15 mouse cellular contexts compared by ENCODE assay signal in genomic region chr15:80259406-80260045, GRCm38 (mm10). TPM values are rescaled to one million over a fixed set of nuclear protein-coding genes. Genes with fewer than 3 reads are reported as not detected.
A peak's percentile ranks its signal among the peaks of the same experiment; 100 is the strongest.
DNase-seq lines count a peak whose midpoint lies in the region; ATAC-seq and TF ChIP-seq lines count a peak whose summit lies in the region.
"Had no signal": no experiment of that assay in that cellular context is flagged by ENCODE, and none has a peak within 500 bp of the region (broad histone marks: within the 10 kb centered on the region; RNA-seq: fewer than 3 reads in every experiment).

No protein-coding gene starts in this region.

- DNase-seq in adrenal gland, postnatal 10 days: peak; percentile 14
- no peak for DNase-seq in adrenal gland, adult 2 months
- DNase-seq in limb, embryonic 10.5 days (ENCODE audit: low spot score): no peak
- no peak for DNase-seq in lung, adult 2 months
- no peak for DNase-seq in left cerebral cortex, postnatal 10 days (ENCODE audit: extremely low spot score in 1 of 2, low spot score in 2 of 2)
- DNase-seq: spleen, adult 18-20 months; thymus, postnatal 36 days had no signal

- intact Hi-C loops in left cerebral cortex, postnatal 10 days (cut with DNase I): loop anchor here (10.0 kb wide), 1 partner anchor 935 kb away; the partner anchor contains the start of gene Mrtfa

- H3K4me1 ChIP-seq in limb, embryonic 12.5 days (replicated peaks): peaks cover 33% of the 10 kb centered on the region
- peaks cover 46% of the 10 kb centered on the region for H3K4me1 ChIP-seq in limb, embryonic 10.5 days
- H3K4me1 ChIP-seq in embryonic facial prominence, embryonic 12.5 days: peaks cover 34% of the 10 kb centered on the region
- peaks cover 17% of the 10 kb centered on the region for H3K4me1 ChIP-seq in lung, adult 2 months (ENCODE audit: control insufficient read depth, insufficient read depth, low read length)

- H3K9ac ChIP-seq in limb, embryonic 12.5 days (replicated peaks): 0 out of 2 replicates have a peak overlapping the region, but pooled peaks have one; percentile 13
- no peak overlapping the region for H3K9ac ChIP-seq in embryonic facial prominence, embryonic 12.5 days
- H3K9ac ChIP-seq: heart, embryonic 15.5 days had no signal

- H3K27me3 ChIP-seq in limb, embryonic 12.5 days: no peaks in the 10 kb centered on the region
- H3K27me3 ChIP-seq in limb, embryonic 10.5 days (ENCODE audit: low read depth, poor library complexity, severe bottlenecking): no peaks in the 10 kb centered on the region
- no peaks in the 10 kb centered on the region for H3K27me3 ChIP-seq in embryonic facial prominence, embryonic 12.5 days
- H3K27me3 ChIP-seq in myocyte (ENCODE audit: control insufficient read depth, insufficient read depth, insufficient read length): no peaks in the 10 kb centered on the region
- H3K27me3 ChIP-seq: heart, embryonic 15.5 days; megakaryocyte, embryonic 14.5 days had no signal

- no peak overlapping the region for H3ac ChIP-seq in myocyte (ENCODE audit: control insufficient read depth, insufficient read length)

- no peak for TF ChIP-seq CTCF in lung, adult 2 months (IDR thresholded peaks at IDR 0.05; ENCODE audit: insufficient read depth, low read length)

- H3K27ac ChIP-seq in limb, embryonic 12.5 days: peak overlapping the region; percentile 75
- no peak overlapping the region for H3K27ac ChIP-seq in limb, embryonic 10.5 days
- 0 out of 2 replicates have a peak overlapping the region, but pooled peaks have one; percentile 9 for H3K27ac ChIP-seq in embryonic facial prominence, embryonic 12.5 days
- H3K27ac ChIP-seq: left cerebral cortex, adult 2 months had no signal

- TF ChIP-seq POLR2A in myocyte (IDR thresholded peaks at IDR 0.05; ENCODE audit: insufficient read length, low read depth): peak; percentile 31
- TF ChIP-seq POLR2A in lung, adult 2 months (IDR thresholded peaks at IDR 0.05; ENCODE audit: borderline replicate concordance, extremely low read depth, low read depth, low read length): no peak

- peaks cover 51% of the 10 kb centered on the region for H3K36me3 ChIP-seq in limb, embryonic 12.5 days
- H3K36me3 ChIP-seq in limb, embryonic 10.5 days: peaks cover 64% of the 10 kb centered on the region
- peaks cover 50% of the 10 kb centered on the region for H3K36me3 ChIP-seq in embryonic facial prominence, embryonic 12.5 days
- H3K36me3 ChIP-seq in myocyte (ENCODE audit: control insufficient read depth, insufficient read depth): peaks cover 32% of the 10 kb centered on the region

- H3K4me3 ChIP-seq in limb, embryonic 12.5 days (replicated peaks): no peak overlapping the region
- no peak overlapping the region for H3K4me3 ChIP-seq in limb, embryonic 10.5 days
- no peak overlapping the region for H3K4me3 ChIP-seq in embryonic facial prominence, embryonic 12.5 days
- no peak overlapping the region for H3K4me3 ChIP-seq in myocyte
- H3K4me3 ChIP-seq in lung, adult 2 months (replicated peaks; ENCODE audit: extremely low read depth, low read depth, low read length): no peak overlapping the region
- H3K4me3 ChIP-seq: heart, embryonic 15.5 days; left cerebral cortex, adult 2 months; megakaryocyte, embryonic 14.5 days had no signal

- H3K79me2 ChIP-seq in myocyte (ENCODE audit: control insufficient read depth, insufficient read depth): peaks cover 41% of the 10 kb centered on the region

- no peaks in the 10 kb centered on the region for H3K9me3 ChIP-seq in limb, embryonic 12.5 days
- no peaks in the 10 kb centered on the region for H3K9me3 ChIP-seq in limb, embryonic 10.5 days (replicated peaks)
- H3K9me3 ChIP-seq in embryonic facial prominence, embryonic 12.5 days: no peaks in the 10 kb centered on the region
- H3K9me3 ChIP-seq: heart, embryonic 15.5 days; megakaryocyte, embryonic 14.5 days had no signal

- 85% methylated on average over 8 of the region's 8 CpGs for WGBS in limb, embryonic 12.5 days
- 88% methylated on average over 8 of the region's 8 CpGs for WGBS in limb, embryonic 10.5 days
- 69% methylated on average over 8 of the region's 8 CpGs for WGBS in embryonic facial prominence, embryonic 12.5 days
- 72% methylated on average over 8 of the region's 8 CpGs for WGBS in lung, adult 2 months

- no peak for ATAC-seq in limb, embryonic 12.5 days (ENCODE audit: insufficient number of reproducible peaks, insufficient read depth, low FRiP score, low TSS enrichment, low read depth)
- no peak for ATAC-seq in embryonic facial prominence, embryonic 12.5 days (ENCODE audit: insufficient number of reproducible peaks, insufficient read depth, low FRiP score, low TSS enrichment)

- H3K4me2 ChIP-seq in limb, embryonic 12.5 days: no peak overlapping the region
- no peak overlapping the region for H3K4me2 ChIP-seq in embryonic facial prominence, embryonic 12.5 days (replicated peaks)
- peak overlapping the region; percentile 20 for H3K4me2 ChIP-seq in myocyte (ENCODE audit: low read depth)
- H3K4me2 ChIP-seq: heart, embryonic 15.5 days had no signal

TF ChIP-seq in myocyte, 11 proteins besides CTCF, POLR2A, EP300 and RAD21 (continues in another document):
- TF ChIP-seq SRF (IDR thresholded peaks at IDR 0.05; ENCODE audit: control insufficient read depth, insufficient read length, low read depth): no peak
- TF ChIP-seq MYOG (IDR thresholded peaks at IDR 0.05; ENCODE audit: control insufficient read depth in 1 of 3, insufficient read depth in 1 of 3, insufficient read length in 2 of 3, low read depth in 2 of 3): peak in 1 of 3 experiments; percentile 16
- TF ChIP-seq CEBPB (IDR thresholded peaks at IDR 0.05; ENCODE audit: insufficient read depth, poor library complexity, severe bottlenecking): no peak
- peak in 2 of 3 experiments; percentile 57 to 61 for TF ChIP-seq MYOD1 (IDR thresholded peaks at IDR 0.05; ENCODE audit: control insufficient read depth in 1 of 3, insufficient read length in 2 of 3, low read depth in 2 of 3)
- TF ChIP-seq E2F4 (IDR thresholded peaks at IDR 0.05; ENCODE audit: insufficient read depth): no peak
- TF ChIP-seq TCF12 (IDR thresholded peaks at IDR 0.05; ENCODE audit: insufficient read depth, poor library complexity, severe bottlenecking): no peak

RNA-seq across cellular contexts. Expression of gene Atf4, which starts 4.5 kb away (rescaled TPM):
- total RNA-seq in adrenal gland, postnatal 10 days (2021): 100 to 1,000 TPM; 121 to 199 TPM
- 100 to 1,000 TPM; 144 to 366 TPM for total RNA-seq in adrenal gland, adult 2 months (2021)
- polyA plus RNA-seq in adrenal gland, adult 2 months (2012; rRNA removed): 159 and 166 TPM in 2 replicates
- 112 TPM in 2 replicates for polyA plus RNA-seq in limb, embryonic 12.5 days (2016; fragmentation: Nextera tagmentation; extraction: Ambion mirVana)
- polyA plus RNA-seq in limb, embryonic 10.5 days (2016; fragmentation: Nextera tagmentation; extraction: Ambion mirVana): 113 TPM in 2 replicates
- polyA plus RNA-seq in embryonic facial prominence, embryonic 12.5 days (2016; fragmentation: Nextera tagmentation; extraction: Ambion mirVana): 104 and 117 TPM in 2 replicates
- polyA plus RNA-seq in myocyte (2012; fragmentation: generic; extraction: Trizol): 1,038 TPM
- polyA plus RNA-seq in lung, adult 2 months (2012; rRNA removed): 142 and 154 TPM in 2 replicates
- total RNA-seq in left cerebral cortex, postnatal 10 days (2021): 100 to 1,000 TPM; 100 to 110 TPM

RNA-seq across cellular contexts. Expression of gene Rps19bp1, which starts 4.6 kb away (rescaled TPM):
- total RNA-seq in adrenal gland, postnatal 10 days (2021): 10 to 100 TPM; 33.0 to 37.6 TPM
- 10 to 100 TPM; 41.8 to 45.8 TPM for total RNA-seq in adrenal gland, adult 2 months (2021)
- polyA plus RNA-seq in adrenal gland, adult 2 months (2012; rRNA removed): 20.0 and 21.3 TPM in 2 replicates
- 65.0 and 70.1 TPM in 2 replicates for polyA plus RNA-seq in limb, embryonic 12.5 days (2016; fragmentation: Nextera tagmentation; extraction: Ambion mirVana)
- polyA plus RNA-seq in limb, embryonic 10.5 days (2016; fragmentation: Nextera tagmentation; extraction: Ambion mirVana): 70.0 and 75.5 TPM in 2 replicates
- 65.3 and 65.9 TPM in 2 replicates for polyA plus RNA-seq in embryonic facial prominence, embryonic 12.5 days (2016; fragmentation: Nextera tagmentation; extraction: Ambion mirVana)
- polyA plus RNA-seq in myocyte (2012; fragmentation: generic; extraction: Trizol): 144 TPM
- polyA plus RNA-seq in lung, adult 2 months (2012; rRNA removed): 14.4 and 15.6 TPM in 2 replicates
- total RNA-seq in left cerebral cortex, postnatal 10 days (2021): 10 to 100 TPM; 41.5 to 47.5 TPM

RNA-seq across cellular contexts. Expression of gene AC140267.1, which starts 23.9 kb away (rescaled TPM):
- 10 to 100 TPM in 1 of 2 experiments, 1 to 10 TPM in 1; 6.9 to 19.1 TPM for total RNA-seq in adrenal gland, postnatal 10 days (2021)
- total RNA-seq in adrenal gland, adult 2 months (2021): 10 to 100 TPM in 1 of 2 experiments, 1 to 10 TPM in 1; 6.8 to 20.2 TPM
- polyA plus RNA-seq in adrenal gland, adult 2 months (2012; rRNA removed): not detected in 2 replicates
- 7.0 TPM in 1 of 2 replicates, not detected in the other for polyA plus RNA-seq in limb, embryonic 12.5 days (2016; fragmentation: Nextera tagmentation; extraction: Ambion mirVana)
- polyA plus RNA-seq in limb, embryonic 10.5 days (2016; fragmentation: Nextera tagmentation; extraction: Ambion mirVana): not detected in 2 replicates
- polyA plus RNA-seq in embryonic facial prominence, embryonic 12.5 days (2016; fragmentation: Nextera tagmentation; extraction: Ambion mirVana): 1.6 TPM in 1 of 2 replicates, not detected in the other
- not detected for polyA plus RNA-seq in myocyte (2012; fragmentation: generic; extraction: Trizol)
- not detected in 2 replicates for polyA plus RNA-seq in lung, adult 2 months (2012; rRNA removed)
- total RNA-seq in left cerebral cortex, postnatal 10 days (2021): 10 to 100 TPM; 13.6 to 21.0 TPM
- polyA plus RNA-seq: cortical plate, adult 2 months; heart, embryonic 15.5 days; kidney, embryonic 14.5 days had no signal

RNA-seq across cellular contexts. Expression of gene Mief1, which starts 25.7 kb away (rescaled TPM):
- total RNA-seq in adrenal gland, postnatal 10 days (2021): 10 to 100 TPM; 42.8 to 46.6 TPM
- 10 to 100 TPM; 38.7 to 47.7 TPM for total RNA-seq in adrenal gland, adult 2 months (2021)
- polyA plus RNA-seq in adrenal gland, adult 2 months (2012; rRNA removed): 17.1 and 17.8 TPM in 2 replicates
- 38.0 and 41.6 TPM in 2 replicates for polyA plus RNA-seq in limb, embryonic 12.5 days (2016; fragmentation: Nextera tagmentation; extraction: Ambion mirVana)
- polyA plus RNA-seq in limb, embryonic 10.5 days (2016; fragmentation: Nextera tagmentation; extraction: Ambion mirVana): 42.4 and 43.7 TPM in 2 replicates
- polyA plus RNA-seq in embryonic facial prominence, embryonic 12.5 days (2016; fragmentation: Nextera tagmentation; extraction: Ambion mirVana): 39.7 and 42.1 TPM in 2 replicates
- polyA plus RNA-seq in myocyte (2012; fragmentation: generic; extraction: Trizol): 24.3 TPM
- 10.7 and 14.6 TPM in 2 replicates for polyA plus RNA-seq in lung, adult 2 months (2012; rRNA removed)
- 10 to 100 TPM; 30.7 to 31.1 TPM for total RNA-seq in left cerebral cortex, postnatal 10 days (2021)

RNA-seq across cellular contexts. Expression of gene Cacna1i, which starts 27.5 kb away (rescaled TPM):
- 1 to 10 TPM in 1 of 2 experiments, under 1 TPM in 1; 0.27 to 1.1 TPM for total RNA-seq in adrenal gland, postnatal 10 days (2021)
- total RNA-seq in adrenal gland, adult 2 months (2021): 1 to 10 TPM in 1 of 2 experiments, under 1 TPM in 1; 0.46 to 1.1 TPM
- polyA plus RNA-seq in adrenal gland, adult 2 months (2012; rRNA removed): 0.81 and 0.85 TPM in 2 replicates
- polyA plus RNA-seq in limb, embryonic 12.5 days (2016; fragmentation: Nextera tagmentation; extraction: Ambion mirVana): not detected in 2 replicates
- polyA plus RNA-seq in limb, embryonic 10.5 days (2016; fragmentation: Nextera tagmentation; extraction: Ambion mirVana): 0.06 and 0.08 TPM in 2 replicates
- polyA plus RNA-seq in embryonic facial prominence, embryonic 12.5 days (2016; fragmentation: Nextera tagmentation; extraction: Ambion mirVana): 0.01 and 0.03 TPM in 2 replicates
- polyA plus RNA-seq in myocyte (2012; fragmentation: generic; extraction: Trizol): 0.04 TPM
- polyA plus RNA-seq in lung, adult 2 months (2012; rRNA removed): 0.80 and 1.2 TPM in 2 replicates
- total RNA-seq in left cerebral cortex, postnatal 10 days (2021): 10 to 100 TPM; 82.6 to 84.8 TPM
- polyA plus RNA-seq: heart, embryonic 15.5 days; kidney, embryonic 14.5 days had no signal
